Mouse (Mus musculus): ENCODE data around the gene Tmem50a.

GRCm38 (mm10) chr4:134920631-134921030 is 5.8 kb upstream of the Tmem50a start:
- TF ChIP-seq POLR2A (IDR thresholded peaks at IDR 0.05; ENCODE audit: borderline replicate concordance, extremely low read depth, insufficient read depth, insufficient read length, poor library complexity, severe bottlenecking) = no peak
- no peak for TF ChIP-seq CTCF (IDR thresholded peaks at IDR 0.05; ENCODE audit: borderline replicate concordance, extremely low read depth, insufficient read depth, insufficient read length)
